Mouse (Mus musculus): ENCODE results near the gene Lrrc32. TPM values are rescaled to one million over a fixed set of nuclear protein-coding genes. Genes with fewer than 3 reads are reported as not detected.

Lrrc32 gene
- polyA plus RNA-seq, 1 experiment: 1.0 TPM

DNA sequence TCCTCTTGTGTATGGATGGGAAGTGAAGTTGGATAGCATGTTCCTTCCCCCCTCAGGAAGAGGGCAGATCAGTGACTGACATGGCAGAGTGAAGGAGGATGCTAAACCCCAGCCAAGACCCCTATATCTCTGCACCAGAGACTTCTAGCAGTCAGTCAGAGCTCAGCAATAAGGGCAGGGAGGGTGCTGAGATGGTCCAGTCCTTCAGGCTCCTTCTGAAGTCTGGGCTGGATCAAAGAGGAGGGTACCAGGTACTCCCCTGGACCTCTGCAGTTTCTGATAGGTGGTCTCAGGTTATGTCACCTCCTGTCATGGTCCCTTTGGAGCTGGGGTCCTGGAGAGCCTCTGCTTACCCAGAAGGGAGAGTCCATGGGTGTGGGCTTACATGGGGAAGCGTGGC lies 6.5 kb downstream of the Lrrc32 start:
- TF ChIP-seq CTCF (IDR thresholded peaks at IDR 0.05; ENCODE audit: low read depth, low read length) (no peak), POLR2A (IDR thresholded peaks at IDR 0.05; ENCODE audit: borderline replicate concordance, low read depth, low read length) (no peak)
- Histone ChIP-seq H3K4me3 (ENCODE audit: insufficient read depth, low read length) (no peak overlapping the region), H3K27ac (ENCODE audit: insufficient read depth, low read depth, low read length) (no peak overlapping the region), H3K4me1 (ENCODE audit: control insufficient read depth, insufficient read depth, low read length) (no peaks in the 10 kb centered on the region)

DNA sequence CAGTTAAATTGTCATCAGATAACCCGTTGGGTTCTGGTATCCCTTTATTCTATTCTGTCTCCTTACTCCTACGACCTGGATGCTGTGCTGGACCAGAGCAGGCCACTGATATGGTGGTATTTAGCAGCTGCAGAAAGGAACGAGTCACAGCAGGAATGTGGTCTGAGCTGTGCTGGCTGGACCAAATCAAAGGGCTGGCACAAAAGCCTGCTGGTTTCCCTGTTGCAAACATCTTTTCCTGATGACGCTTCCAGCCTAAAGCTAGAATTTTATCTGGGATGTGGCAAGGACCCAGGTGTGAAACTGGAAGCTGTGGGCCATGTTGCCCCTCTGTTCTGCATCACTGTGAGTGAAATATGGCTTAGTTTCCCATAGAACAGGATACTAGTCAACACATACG lies 8.4 kb downstream of the Lrrc32 start:
- no peaks in the 10 kb centered on the region for H3K4me1 ChIP-seq (ENCODE audit: control insufficient read depth, insufficient read depth, low read length)
- no peak for TF ChIP-seq POLR2A (IDR thresholded peaks at IDR 0.05; ENCODE audit: borderline replicate concordance, low read depth, low read length)
- TF ChIP-seq CTCF (IDR thresholded peaks at IDR 0.05; ENCODE audit: low read depth, low read length): no peak

GRCm38 (mm10) chr7:98498101-98498500 lies 9.0 kb downstream of the Lrrc32 start:
- Histone ChIP-seq H3K4me1 (ENCODE audit: control insufficient read depth, insufficient read depth, low read length) (no peaks in the 10 kb centered on the region), H3K4me3 (ENCODE audit: insufficient read depth, low read length) (no peak overlapping the region), H3K27ac (ENCODE audit: insufficient read depth, low read depth, low read length) (no peak overlapping the region)
- TF ChIP-seq CTCF (IDR thresholded peaks at IDR 0.05; ENCODE audit: low read depth, low read length) (no peak), POLR2A (IDR thresholded peaks at IDR 0.05; ENCODE audit: borderline replicate concordance, low read depth, low read length) (no peak)

More for the DNA sequence above, 8.4 kb downstream of the Lrrc32 start:
- Histone ChIP-seq H3K4me3 (ENCODE audit: insufficient read depth, low read length) (no peak overlapping the region), H3K27ac (ENCODE audit: insufficient read depth, low read depth, low read length) (no peak overlapping the region)

DNA sequence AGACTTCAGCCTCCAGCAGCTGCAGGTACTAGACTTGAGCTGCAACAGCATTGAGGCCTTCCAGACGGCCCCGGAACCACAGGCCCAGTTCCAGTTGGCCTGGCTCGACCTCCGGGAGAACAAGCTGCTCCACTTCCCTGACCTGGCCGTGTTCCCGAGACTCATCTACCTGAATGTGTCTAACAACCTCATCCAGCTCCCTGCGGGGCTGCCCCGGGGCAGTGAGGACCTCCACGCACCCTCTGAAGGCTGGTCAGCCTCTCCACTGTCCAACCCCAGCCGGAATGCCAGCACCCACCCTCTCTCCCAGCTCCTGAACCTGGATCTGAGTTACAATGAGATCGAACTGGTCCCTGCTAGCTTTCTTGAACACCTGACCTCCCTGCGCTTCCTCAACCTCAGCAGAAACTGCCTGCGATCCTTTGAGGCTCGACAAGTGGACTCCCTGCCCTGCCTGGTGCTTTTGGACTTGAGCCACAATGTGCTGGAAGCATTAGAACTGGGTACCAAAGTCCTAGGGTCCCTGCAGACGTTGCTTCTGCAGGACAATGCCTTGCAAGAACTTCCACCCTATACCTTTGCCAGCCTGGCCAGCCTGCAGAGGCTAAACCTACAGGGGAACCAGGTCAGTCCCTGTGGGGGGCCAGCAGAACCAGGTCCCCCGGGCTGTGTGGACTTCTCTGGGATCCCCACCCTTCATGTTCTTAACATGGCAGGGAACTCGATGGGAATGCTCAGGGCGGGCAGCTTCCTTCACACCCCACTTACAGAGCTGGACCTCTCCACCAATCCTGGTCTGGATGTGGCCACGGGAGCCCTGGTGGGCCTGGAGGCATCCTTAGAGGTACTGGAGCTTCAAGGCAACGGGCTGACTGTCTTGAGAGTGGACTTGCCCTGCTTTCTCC lies 9.8 kb downstream of the Lrrc32 start:
- Histone ChIP-seq H3K27ac (ENCODE audit: insufficient read depth, low read depth, low read length) (no peak overlapping the region), H3K4me3 (ENCODE audit: insufficient read depth, low read length) (no peak overlapping the region)

GRCm38 (mm10) chr7:98499561-98500292 lies 10.6 kb downstream of the Lrrc32 start:
- Histone ChIP-seq H3K4me1 (ENCODE audit: control insufficient read depth, insufficient read depth, low read length) (no peaks in the 10 kb centered on the region), H3K27ac (ENCODE audit: insufficient read depth, low read depth, low read length) (no peak overlapping the region), H3K4me3 (ENCODE audit: insufficient read depth, low read length) (no peak overlapping the region)
- TF ChIP-seq POLR2A (IDR thresholded peaks at IDR 0.05; ENCODE audit: borderline replicate concordance, low read depth, low read length) (no peak), CTCF (IDR thresholded peaks at IDR 0.05; ENCODE audit: low read depth, low read length) (no peak)

More for the DNA sequence above, 9.8 kb downstream of the Lrrc32 start:
- TF ChIP-seq CTCF (IDR thresholded peaks at IDR 0.05; ENCODE audit: low read depth, low read length) (no peak), POLR2A (IDR thresholded peaks at IDR 0.05; ENCODE audit: borderline replicate concordance, low read depth, low read length) (no peak)
- H3K4me1 ChIP-seq (ENCODE audit: control insufficient read depth, insufficient read depth, low read length): no peaks in the 10 kb centered on the region

DNA sequence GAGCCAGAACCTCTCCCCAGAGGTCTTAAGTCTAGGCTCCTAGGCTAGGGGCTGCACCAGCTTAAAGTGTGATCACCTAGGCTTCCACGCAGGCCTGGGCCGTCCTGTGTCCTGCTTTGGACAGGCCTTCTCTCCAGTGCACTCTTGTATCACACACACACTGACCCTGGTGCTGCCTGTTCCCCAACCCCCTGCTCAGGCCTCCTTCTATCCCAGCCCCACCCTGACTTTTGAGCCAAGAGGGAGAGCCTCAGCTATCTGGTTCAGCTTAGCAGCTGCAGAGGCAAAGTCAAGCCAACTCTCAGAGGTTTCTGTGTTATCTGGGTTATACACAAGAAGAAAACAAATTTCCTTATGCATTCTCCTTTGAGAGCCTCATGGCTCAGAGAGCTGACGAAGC lies 11.4 kb downstream of the Lrrc32 start:
- H3K4me3 ChIP-seq (ENCODE audit: insufficient read depth, low read length): no peak overlapping the region
- TF ChIP-seq CTCF (IDR thresholded peaks at IDR 0.05; ENCODE audit: low read depth, low read length) (no peak), POLR2A (IDR thresholded peaks at IDR 0.05; ENCODE audit: borderline replicate concordance, low read depth, low read length) (no peak)
- no peak overlapping the region for H3K27ac ChIP-seq (ENCODE audit: insufficient read depth, low read depth, low read length)
- no peaks in the 10 kb centered on the region for H3K4me1 ChIP-seq (ENCODE audit: control insufficient read depth, insufficient read depth, low read length)

DNA sequence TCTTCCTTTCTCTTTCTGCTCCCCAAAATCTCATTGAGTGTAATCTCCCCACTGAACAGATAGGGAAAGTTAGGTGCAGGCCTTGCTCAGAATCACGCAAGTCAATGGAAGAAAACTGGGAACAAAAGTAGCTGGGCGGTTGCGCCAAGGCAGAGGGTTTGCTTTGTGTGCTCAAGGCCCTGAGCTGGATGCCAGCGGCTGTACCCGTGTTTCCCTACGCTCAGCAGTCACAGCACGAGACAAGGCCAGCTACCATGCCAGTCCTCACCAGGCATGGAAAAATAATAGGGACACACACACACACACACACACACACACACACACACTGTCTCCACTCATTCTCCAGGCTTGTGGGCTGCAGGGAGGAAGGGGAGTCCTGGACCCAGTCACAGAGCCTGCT lies 12.0 kb downstream of the Lrrc32 start:
- no peak for TF ChIP-seq CTCF (IDR thresholded peaks at IDR 0.05; ENCODE audit: low read depth, low read length)
- TF ChIP-seq POLR2A (IDR thresholded peaks at IDR 0.05; ENCODE audit: borderline replicate concordance, low read depth, low read length): no peak
- no peak overlapping the region for H3K4me3 ChIP-seq (ENCODE audit: insufficient read depth, low read length)
- no peak overlapping the region for H3K27ac ChIP-seq (ENCODE audit: insufficient read depth, low read depth, low read length)
- no peaks in the 10 kb centered on the region for H3K4me1 ChIP-seq (ENCODE audit: control insufficient read depth, insufficient read depth, low read length)

DNA sequence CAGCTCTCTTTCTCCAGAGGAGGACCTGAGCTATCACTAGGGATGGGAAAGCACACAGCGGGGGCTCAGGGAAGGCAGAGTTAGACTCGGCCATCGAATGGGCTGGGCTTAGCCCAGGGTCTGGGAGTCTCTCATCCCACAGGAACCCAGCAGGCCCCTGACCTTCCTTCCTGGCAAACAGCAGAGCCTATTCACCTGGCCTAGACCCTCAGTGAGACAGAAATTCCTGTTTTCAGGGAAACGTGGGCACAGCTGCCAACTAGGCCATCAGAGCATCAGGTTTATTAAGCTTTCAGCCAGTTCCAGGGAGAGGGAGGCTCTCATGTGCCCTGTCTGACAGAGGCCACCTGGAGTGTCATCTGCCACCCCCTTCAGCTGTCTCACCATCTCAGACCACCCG lies 13.8 kb downstream of the Lrrc32 start:
- TF ChIP-seq POLR2A (IDR thresholded peaks at IDR 0.05; ENCODE audit: borderline replicate concordance, low read depth, low read length): no peak
- TF ChIP-seq CTCF (IDR thresholded peaks at IDR 0.05; ENCODE audit: low read depth, low read length): no peak
- no peak overlapping the region for H3K4me3 ChIP-seq (ENCODE audit: insufficient read depth, low read length)
- H3K4me1 ChIP-seq (ENCODE audit: control insufficient read depth, insufficient read depth, low read length): no peaks in the 10 kb centered on the region
- no peak overlapping the region for H3K27ac ChIP-seq (ENCODE audit: insufficient read depth, low read depth, low read length)

DNA sequence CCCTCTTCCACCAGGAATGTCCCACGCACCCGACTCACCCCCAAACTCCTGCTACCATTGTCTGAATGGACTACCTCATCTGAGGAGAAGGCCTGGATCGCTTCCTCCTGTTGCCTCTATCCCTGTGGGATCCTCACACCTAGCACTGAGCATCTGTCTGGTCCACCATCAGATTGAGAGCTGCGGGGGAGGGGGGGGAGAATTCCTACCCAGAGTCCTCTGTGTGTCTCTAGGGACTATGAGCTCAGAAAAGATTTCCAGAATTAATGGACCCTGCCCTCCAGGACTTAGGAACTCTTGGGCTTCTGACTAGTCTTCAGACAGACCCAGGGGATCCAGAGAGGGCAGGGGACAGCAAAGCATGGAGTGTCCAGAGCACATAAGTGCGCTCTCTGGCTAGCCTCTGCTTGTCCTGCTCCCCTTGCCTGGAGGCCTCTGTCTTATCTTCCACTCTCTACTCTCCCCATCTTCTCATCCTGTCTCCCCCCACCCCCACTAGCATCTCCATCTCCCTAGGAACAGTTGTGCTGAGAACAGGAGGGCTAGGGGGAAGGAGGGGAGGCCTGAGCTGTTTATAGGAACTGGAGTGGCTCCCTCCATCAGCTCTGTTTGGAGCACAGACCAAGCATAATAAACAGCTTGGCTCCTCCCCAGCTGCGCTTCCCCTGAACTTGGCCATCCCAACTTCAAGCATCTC lies 15.0 kb downstream of the Lrrc32 start:
- H3K27ac ChIP-seq (ENCODE audit: insufficient read depth, low read depth, low read length): no peak overlapping the region
- no peak overlapping the region for H3K4me3 ChIP-seq (ENCODE audit: insufficient read depth, low read length)
- TF ChIP-seq POLR2A (IDR thresholded peaks at IDR 0.05; ENCODE audit: borderline replicate concordance, low read depth, low read length) (no peak), CTCF (IDR thresholded peaks at IDR 0.05; ENCODE audit: low read depth, low read length) (no peak)
- H3K4me1 ChIP-seq (ENCODE audit: control insufficient read depth, insufficient read depth, low read length): no peaks in the 10 kb centered on the region

Measured in bone marrow macrophage, adult 2 months (primary cell).